Mouse (Mus musculus) myocyte (in vitro differentiated cells): ENCODE measurements around the gene Pecam1.

ENCODE experiments used
- CEBPB ChIP-seq: IDR thresholded peaks from 2 replicates; pipeline ENCODE4 v1.6.1; 2011; ENCODE audit warnings: mild to moderate bottlenecking, moderate library complexity; ENCODE audit not compliant: poor library complexity, insufficient read depth, severe bottlenecking
- E2F4 ChIP-seq: IDR thresholded peaks from one replicate; pipeline ENCODE4 v1.6.1; 2011; ENCODE audit warnings: mild to moderate bottlenecking, control low read depth, moderate library complexity; ENCODE audit not compliant: insufficient read depth
- MAX ChIP-seq: IDR thresholded peaks from one replicate; pipeline ENCODE4 v1.6.1; 2011; ENCODE audit warnings: low read depth, mild to moderate bottlenecking, control low read depth
- MYOD1 ChIP-seq, 3 experiments: IDR thresholded peaks; one replicate each; pipeline ENCODE4 v1.6.1; 2011; ENCODE audit warnings: control low read depth in 2 of 3, low read depth in 2 of 3, mild to moderate bottlenecking in 2 of 3, moderate library complexity in 1 of 3; ENCODE audit not compliant: insufficient read length in 2 of 3, control insufficient read depth in 1 of 3
- MYOG ChIP-seq, 3 experiments: IDR thresholded peaks; one replicate each; pipeline ENCODE4 v1.6.1; 2011; ENCODE audit warnings: control low read depth in 2 of 3, low read depth in 2 of 3, mild to moderate bottlenecking in 2 of 3; ENCODE audit not compliant: insufficient read length in 2 of 3, control insufficient read depth in 1 of 3, insufficient read depth in 1 of 3
- POLR2A ChIP-seq: IDR thresholded peaks from one replicate; pipeline ENCODE4 v1.6.1; 2011; ENCODE audit warnings: low read depth, mild to moderate bottlenecking, control low read depth, moderate library complexity; ENCODE audit not compliant: insufficient read length
- POLR2AphosphoS2 ChIP-seq: IDR thresholded peaks from one replicate; pipeline ENCODE4 v1.6.1; 2011; ENCODE audit warnings: low read depth, control low read depth; ENCODE audit not compliant: insufficient read length
- REST ChIP-seq: IDR thresholded peaks from one replicate; pipeline ENCODE4 v1.6.1; 2011; ENCODE audit warnings: mild to moderate bottlenecking, control low read depth, moderate library complexity; ENCODE audit not compliant: insufficient read depth, insufficient read length
- TCF12 ChIP-seq: IDR thresholded peaks from one replicate; pipeline ENCODE4 v1.6.1; 2011; ENCODE audit warnings: mild to moderate bottlenecking, control low read depth; ENCODE audit not compliant: poor library complexity, insufficient read depth, severe bottlenecking
- USF1 ChIP-seq: IDR thresholded peaks from one replicate; pipeline ENCODE4 v1.6.1; 2011; ENCODE audit warnings: low read depth, mild to moderate bottlenecking, control low read depth, moderate library complexity

DNA sequence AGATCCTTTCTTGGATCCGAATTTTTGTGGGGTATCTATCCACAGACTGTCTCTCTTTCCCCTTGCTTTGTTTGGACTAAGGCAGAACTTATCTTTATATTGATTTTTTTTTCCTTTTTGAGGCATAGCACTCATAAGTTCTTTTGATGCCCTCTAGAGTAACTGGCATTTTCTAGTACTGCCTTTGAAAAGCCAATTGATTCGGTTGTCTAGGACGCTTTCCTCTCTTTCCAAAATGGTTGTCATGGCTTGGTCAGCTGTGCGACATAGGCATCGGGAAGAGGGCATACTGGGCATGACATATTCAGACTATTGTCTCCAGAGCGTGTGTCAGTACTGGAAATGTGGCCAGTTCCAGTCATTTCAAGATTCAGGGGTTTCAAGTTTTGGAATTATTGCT lies 39.2 kb upstream of the Pecam1 start:
- TF ChIP-seq TCF12 (no peak), POLR2A (no peak), USF1 (no peak), MAX (no peak), POLR2AphosphoS2 (no peak), REST (no peak), MYOD1 (IDR thresholded peaks at IDR 0.05; ENCODE audit: control insufficient read depth in 1 of 3, insufficient read length in 2 of 3, low read depth in 2 of 3) (no peak), E2F4 (no peak), CEBPB (no peak), MYOG (IDR thresholded peaks at IDR 0.05; ENCODE audit: control insufficient read depth in 1 of 3, insufficient read depth in 1 of 3, insufficient read length in 2 of 3, low read depth in 2 of 3) (no peak)
